Mouse (Mus musculus): ENCODE results near the gene Ercc4. TPM values are rescaled to one million over a fixed set of nuclear protein-coding genes. Genes with fewer than 3 reads are reported as not detected.

The Ercc4 gene
- total and polyA plus RNA-seq, 2 experiments from 2014 or later: 13.0 to 17.3 TPM

DNA sequence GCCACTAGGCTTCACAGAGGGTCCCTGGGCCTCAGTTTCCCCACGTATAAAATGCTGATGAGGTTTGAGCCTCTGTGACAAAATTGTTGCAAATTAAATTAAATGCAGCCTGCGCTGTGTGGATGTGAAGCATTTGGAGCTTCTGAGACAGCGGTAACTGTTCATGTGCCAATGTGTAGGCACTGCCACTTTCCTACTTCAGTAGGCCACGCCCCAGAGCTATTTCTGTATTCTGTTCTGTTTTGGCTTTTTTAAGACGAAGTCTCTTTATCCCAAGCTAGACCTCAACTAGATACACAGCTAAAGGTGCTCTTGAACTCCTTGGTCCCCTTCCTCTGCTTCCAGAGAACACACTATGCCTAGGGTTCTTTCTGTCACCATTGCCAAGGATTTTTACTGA is 85.4 kb downstream of the Ercc4 start:
- Histone ChIP-seq H3K27ac (ENCODE audit: low read depth, low read length) (0 out of 2 replicates have a peak overlapping the region, but pooled peaks have one; percentile 41), H3K9me3 (ENCODE audit: low read length) (no peaks in the 10 kb centered on the region), H3K4me3 (ENCODE audit: low read depth, low read length) (no peak overlapping the region), H3K36me3 (ENCODE audit: insufficient read depth) (no peaks in the 10 kb centered on the region), H3K4me2 (ENCODE audit: low read depth) (no peak overlapping the region), H3K27me3 (ENCODE audit: insufficient read depth, low read length) (no peaks in the 10 kb centered on the region), H3K9ac (no peak overlapping the region), H3K4me1 (ENCODE audit: insufficient read depth) (peaks cover 20% of the 10 kb centered on the region)
- ATAC-seq (no peak), DNase-seq (no peak)
- no peak for TF ChIP-seq CTCF (IDR thresholded peaks at IDR 0.05; ENCODE audit: low read depth)
- WGBS: 72% methylated on average over 5 of the region's 5 CpGs

DNA sequence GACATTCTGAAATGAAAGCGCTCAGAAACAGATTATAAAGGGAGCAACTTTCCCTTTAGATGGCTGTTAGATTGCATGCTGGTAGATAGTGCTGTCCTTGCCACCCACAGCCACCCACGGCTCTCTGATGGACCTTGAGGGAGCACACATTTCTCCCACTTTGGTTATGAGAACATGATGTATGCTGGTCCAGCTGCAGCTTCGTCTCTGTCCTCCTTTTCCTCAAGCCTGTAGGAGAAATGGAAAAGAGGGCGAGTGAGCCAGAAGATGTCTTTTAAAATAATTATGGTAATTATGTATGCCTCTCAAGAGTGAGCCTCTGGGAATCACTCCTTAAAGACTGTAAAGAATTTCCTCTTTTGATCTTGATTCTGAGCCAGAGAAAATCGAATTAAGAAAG is 87.1 kb downstream of the Ercc4 start:
- H3K9ac ChIP-seq: no peak overlapping the region
- peaks cover 20% of the 10 kb centered on the region for H3K4me1 ChIP-seq (ENCODE audit: insufficient read depth)
- no peak overlapping the region for H3K4me2 ChIP-seq (ENCODE audit: low read depth)
- peak overlapping the region; percentile 88 for H3K27ac ChIP-seq (ENCODE audit: low read depth, low read length)
- H3K36me3 ChIP-seq (ENCODE audit: insufficient read depth): no peaks in the 10 kb centered on the region
- WGBS: 45% methylated on average over 5 of the region's 5 CpGs
- DNase-seq: peak; percentile 43
- no peaks in the 10 kb centered on the region for H3K9me3 ChIP-seq (ENCODE audit: low read length)
- TF ChIP-seq CTCF (IDR thresholded peaks at IDR 0.05; ENCODE audit: low read depth): no peak
- H3K27me3 ChIP-seq (ENCODE audit: insufficient read depth, low read length): no peaks in the 10 kb centered on the region
- ATAC-seq: peak; percentile 32; the same call in 1 of the 2 replicates
- H3K4me3 ChIP-seq (ENCODE audit: low read depth, low read length): no peak overlapping the region

DNA sequence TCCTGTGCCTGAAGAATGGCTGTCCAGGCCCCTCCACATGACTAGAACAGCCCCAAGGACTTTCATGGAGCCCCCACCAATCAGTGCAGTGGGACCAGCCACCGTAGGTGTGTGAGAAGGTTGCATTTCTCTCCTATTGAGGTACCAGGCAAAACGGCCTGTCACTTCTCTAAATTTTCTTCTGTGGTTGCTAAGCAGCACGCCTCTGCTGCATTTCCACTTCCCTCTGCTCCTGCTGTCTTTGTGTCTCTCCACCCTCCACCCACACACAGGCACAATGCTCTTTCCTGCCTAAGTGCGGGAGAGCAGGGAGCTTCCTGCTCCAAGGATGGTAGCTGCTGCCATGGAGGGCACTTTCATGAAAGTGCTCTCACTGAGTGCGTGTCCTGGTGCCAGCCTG is 87.8 kb downstream of the Ercc4 start:
- Histone ChIP-seq H3K9me3 (ENCODE audit: low read length) (no peaks in the 10 kb centered on the region), H3K27me3 (ENCODE audit: insufficient read depth, low read length) (no peaks in the 10 kb centered on the region), H3K36me3 (ENCODE audit: insufficient read depth) (no peaks in the 10 kb centered on the region), H3K4me3 (ENCODE audit: low read depth, low read length) (no peak overlapping the region), H3K27ac (ENCODE audit: low read depth, low read length) (peak overlapping the region; percentile 88), H3K9ac (0 out of 2 replicates have a peak overlapping the region, but pooled peaks have one; percentile 25), H3K4me1 (ENCODE audit: insufficient read depth) (peaks cover 20% of the 10 kb centered on the region), H3K4me2 (ENCODE audit: low read depth) (no peak overlapping the region)
- peak; percentile 78 for DNase-seq
- peak; percentile 93 for ATAC-seq
- WGBS: 32% methylated on average over 5 of the region's 5 CpGs
- no peak for TF ChIP-seq CTCF (IDR thresholded peaks at IDR 0.05; ENCODE audit: low read depth)

DNA sequence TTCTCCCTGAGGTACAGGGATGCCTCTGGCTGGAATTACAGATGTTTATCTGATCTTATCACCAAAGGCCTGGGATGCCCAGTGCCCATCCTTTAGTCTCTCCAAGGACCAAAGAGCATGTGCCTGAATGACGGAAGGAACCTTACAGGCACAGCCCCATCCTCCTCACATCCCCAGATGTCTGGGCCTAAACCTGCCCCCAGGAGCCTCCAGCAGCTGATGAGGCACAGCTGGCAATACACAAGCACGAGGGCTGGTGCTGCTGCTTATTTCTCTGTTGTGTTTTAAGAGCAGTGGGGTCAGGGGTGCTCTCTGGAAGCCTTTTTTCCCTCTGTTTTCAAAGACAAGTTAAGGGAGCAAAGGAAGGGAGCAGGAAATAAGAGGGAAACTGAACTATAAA is 89.7 kb downstream of the Ercc4 start:
- Histone ChIP-seq H3K9ac (no peak overlapping the region), H3K27ac (ENCODE audit: low read depth, low read length) (no peak overlapping the region), H3K4me3 (ENCODE audit: low read depth, low read length) (no peak overlapping the region), H3K27me3 (ENCODE audit: insufficient read depth, low read length) (no peaks in the 10 kb centered on the region), H3K36me3 (ENCODE audit: insufficient read depth) (no peaks in the 10 kb centered on the region), H3K4me2 (ENCODE audit: low read depth) (no peak overlapping the region), H3K9me3 (ENCODE audit: low read length) (no peaks in the 10 kb centered on the region), H3K4me1 (ENCODE audit: insufficient read depth) (peaks cover 20% of the 10 kb centered on the region)
- DNase-seq (no peak), ATAC-seq (no peak)
- TF ChIP-seq CTCF (IDR thresholded peaks at IDR 0.05; ENCODE audit: low read depth): no peak
- WGBS: 36% methylated on average over 2 of the region's 2 CpGs

Other genes starting within 250 kb of the Ercc4 start
- 23.5 and 32.3 TPM in 2 replicates for gene Mrtfb, start 146.8 kb downstream of the Ercc4 start, total RNA-seq (2014; rRNA removed)
- gene Mrtfb, start 146.8 kb downstream of the Ercc4 start, polyA plus RNA-seq (2015; fragmentation: Nextera tagmentation; extraction: Ambion mirVana): 12.0 and 21.9 TPM in 2 replicates